Mouse (Mus musculus): ENCODE measurements around the gene Uts2r.

The Uts2r gene

GRCm38 (mm10) chr11:121159971-121160370 lies at the start of gene Uts2r:
Gene Uts2r, plus strand, starts transcription at chr11:121160271.
- in situ Hi-C loops (cut with MboI; ENCODE audit: unreplicated experiment in 2 of 2) = no loop called here

- in situ Hi-C loops (cut with MboI; ENCODE audit: unreplicated experiment in 2 of 2) = no loop called here
Observed at GRCm38 (mm10) chr11:121111051-121111450, 49.0 kb upstream of the Uts2r start.

- in situ Hi-C loops (cut with MboI; ENCODE audit: unreplicated experiment in 2 of 2) = no loop called here
Observed at GRCm38 (mm10) chr11:121111601-121112000, 48.5 kb upstream of the Uts2r start.

- in situ Hi-C loops (cut with MboI; ENCODE audit: unreplicated experiment in 2 of 2) = no loop called here
Observed at GRCm38 (mm10) chr11:121112091-121112775, 47.8 kb upstream of the Uts2r start.

- in situ Hi-C loops (cut with MboI; ENCODE audit: unreplicated experiment in 2 of 2) = no loop called here
Observed at GRCm38 (mm10) chr11:121118106-121118505, 42.0 kb upstream of the Uts2r start.

- in situ Hi-C loops (cut with MboI; ENCODE audit: unreplicated experiment in 2 of 2) = no loop called here
Observed at GRCm38 (mm10) chr11:121118577-121118976, 41.5 kb upstream of the Uts2r start, which contains the start of gene Tex19.2. Gene Tex19.2, minus strand, starts transcription at chr11:121118677.

GRCm38 (mm10) chr11:121121151-121121550 lies 38.9 kb upstream of the Uts2r start:
- in situ Hi-C loops (cut with MboI; ENCODE audit: unreplicated experiment in 2 of 2) = no loop called here

- in situ Hi-C loops (cut with MboI; ENCODE audit: unreplicated experiment in 2 of 2) = no loop called here
Observed at GRCm38 (mm10) chr11:121122024-121122670, 37.9 kb upstream of the Uts2r start.

GRCm38 (mm10) chr11:121123438-121123837 lies 36.6 kb upstream of the Uts2r start:
- in situ Hi-C loops (cut with MboI; ENCODE audit: unreplicated experiment in 2 of 2) = no loop called here

GRCm38 (mm10) chr11:121125522-121126172 lies 34.4 kb upstream of the Uts2r start:
- in situ Hi-C loops (cut with MboI; ENCODE audit: unreplicated experiment in 2 of 2) = no loop called here

GRCm38 (mm10) chr11:121126395-121126794 lies 33.7 kb upstream of the Uts2r start:
- in situ Hi-C loops (cut with MboI; ENCODE audit: unreplicated experiment in 2 of 2) = no loop called here

- in situ Hi-C loops (cut with MboI; ENCODE audit: unreplicated experiment in 2 of 2) = no loop called here
Observed at GRCm38 (mm10) chr11:121127441-121127840, 32.6 kb upstream of the Uts2r start.

GRCm38 (mm10) chr11:121129616-121130015 lies 30.5 kb upstream of the Uts2r start:
- in situ Hi-C loops (cut with MboI; ENCODE audit: unreplicated experiment in 2 of 2) = no loop called here

- in situ Hi-C loops (cut with MboI; ENCODE audit: unreplicated experiment in 2 of 2) = no loop called here
Observed at GRCm38 (mm10) chr11:121134600-121134999, 25.5 kb upstream of the Uts2r start.

GRCm38 (mm10) chr11:121137682-121138081 lies 22.4 kb upstream of the Uts2r start:
- in situ Hi-C loops (cut with MboI; ENCODE audit: unreplicated experiment in 2 of 2) = no loop called here

- in situ Hi-C loops (cut with MboI; ENCODE audit: unreplicated experiment in 2 of 2) = no loop called here
Observed at GRCm38 (mm10) chr11:121138732-121139131, 21.3 kb upstream of the Uts2r start.

GRCm38 (mm10) chr11:121143325-121144015 lies 16.6 kb upstream of the Uts2r start:
- in situ Hi-C loops (cut with MboI; ENCODE audit: unreplicated experiment in 2 of 2) = no loop called here

- in situ Hi-C loops (cut with MboI; ENCODE audit: unreplicated experiment in 2 of 2) = no loop called here
Observed at GRCm38 (mm10) chr11:121145865-121146264, 14.2 kb upstream of the Uts2r start, which contains the start of gene Tex19.1. Gene Tex19.1, plus strand, starts transcription at chr11:121146143.

GRCm38 (mm10) chr11:121148193-121148592 lies 11.9 kb upstream of the Uts2r start:
- in situ Hi-C loops (cut with MboI; ENCODE audit: unreplicated experiment in 2 of 2) = no loop called here

GRCm38 (mm10) chr11:121154203-121154602 lies 5.9 kb upstream of the Uts2r start:
- in situ Hi-C loops (cut with MboI; ENCODE audit: unreplicated experiment in 2 of 2) = no loop called here

- in situ Hi-C loops (cut with MboI; ENCODE audit: unreplicated experiment in 2 of 2) = no loop called here
Observed at GRCm38 (mm10) chr11:121156411-121156891, 3.6 kb upstream of the Uts2r start.
